Mouse (Mus musculus) bone marrow macrophage, adult 2 months (primary cell): ENCODE data around the gene Cfap43.

Experiments
- CTCF ChIP-seq: IDR thresholded peaks from 2 replicates; pipeline ENCODE4 v1.5.1; 2012; ENCODE audit warnings: low read depth, mild to moderate bottlenecking, low read length, moderate library complexity
- POLR2A ChIP-seq: IDR thresholded peaks from 2 replicates; pipeline ENCODE4 v1.6.1; 2012; ENCODE audit warnings: mild to moderate bottlenecking, low read depth, low read length, borderline replicate concordance

- TF ChIP-seq CTCF, result no peak
- TF ChIP-seq POLR2A, result no peak
Measured at GRCm38 (mm10) chr19:47908961-47909371, 10.1 kb downstream of the Cfap43 start.
